Mouse (Mus musculus): ENCODE data around the gene Ppip5k2.

DNA sequence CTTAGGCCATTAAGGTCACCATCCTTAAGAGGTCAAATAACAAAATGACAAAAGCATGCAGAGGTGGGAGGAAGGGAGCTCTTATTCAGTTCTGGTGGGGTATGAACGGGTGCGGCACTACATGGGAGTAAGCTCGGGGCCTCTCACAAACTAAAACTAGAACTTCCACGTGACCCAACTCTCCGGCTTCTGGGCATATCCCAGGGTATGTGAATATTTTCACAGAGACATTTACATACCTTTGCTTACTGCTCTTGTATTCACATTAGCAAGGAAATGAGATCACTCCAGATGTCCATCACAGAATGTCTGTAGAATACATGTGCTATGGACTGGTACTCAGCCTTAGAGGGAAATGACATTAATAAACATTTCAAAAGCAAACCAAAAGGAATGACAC is 1.5 kb upstream of the Ppip5k2 start:
- TF ChIP-seq CTCF (IDR thresholded peaks at IDR 0.05; ENCODE audit: borderline replicate concordance, extremely low read depth, insufficient read depth, insufficient read length) = no peak
- TF ChIP-seq POLR2A (IDR thresholded peaks at IDR 0.05; ENCODE audit: borderline replicate concordance, extremely low read depth, insufficient read depth, insufficient read length, poor library complexity, severe bottlenecking) = no peak
